Mouse (Mus musculus) left cerebral cortex, postnatal 10 days (tissue): ENCODE data around the gene Cyren. TPM values are rescaled to one million over a fixed set of nuclear protein-coding genes. Genes with fewer than 3 reads are reported as not detected.

ENCODE experiments used
- DNase-seq, 2 experiments: peaks; one replicate each; pipeline ENCODE4 v3.0.0; 2021 to 2022; ENCODE audit warnings: low spot score in 2 of 2, mixed read lengths in 1 of 2; ENCODE audit errors: extremely low spot score in 1 of 2
- intact Hi-C: fragments of 180-260 bp; cut with DNase I; formaldehyde crosslinking; loops from one replicate; pipeline ENCODE4 v1.15.1; 2025
- total RNA-seq, 2 experiments: library from RNA; stranded (reverse); gene quantifications; 2 replicates each; pipeline ENCODE4 v1.2.3; 2021

Cyren gene
- total RNA-seq, result 1 to 10 TPM; 3.6 to 5.0 TPM

- intact Hi-C loops, result loop anchor here (5.0 kb wide), 1 partner anchor 95 kb away; the partner anchor contains the start of gene Agbl3
Observed at GRCm38 (mm10) chr6:34877509-34878321, at the start of gene Cyren. Gene Cyren, minus strand, starts transcription at chr6:34878060.

GRCm38 (mm10) chr6:34927594-34927993 is 49.7 kb upstream of the Cyren start:
- DNase-seq, result no peak
- intact Hi-C loops, result no loop called here

More at GRCm38 (mm10) chr6:34877509-34878321, at the start of gene Cyren:
- peak; percentile 85 to 96 for DNase-seq

- intact Hi-C loops, result no loop called here
- peak; percentile 40 to 65 for DNase-seq
Observed at GRCm38 (mm10) chr6:34927156-34927555, 49.3 kb upstream of the Cyren start.

GRCm38 (mm10) chr6:34921941-34922340 is 44.1 kb upstream of the Cyren start:
- intact Hi-C loops, result no loop called here
- peak in 1 of 2 experiments; percentile 65 for DNase-seq

- no peak for DNase-seq
- intact Hi-C loops, result no loop called here
Observed at GRCm38 (mm10) chr6:34920631-34921030, 42.8 kb upstream of the Cyren start.

GRCm38 (mm10) chr6:34919956-34920355 is 42.1 kb upstream of the Cyren start, which contains the start of gene Stra8:
Gene Stra8, plus strand, starts transcription at chr6:34920163.
- intact Hi-C loops, result no loop called here
- no peak for DNase-seq

- DNase-seq, result no peak
- intact Hi-C loops, result no loop called here
Observed at GRCm38 (mm10) chr6:34919146-34919545, 41.3 kb upstream of the Cyren start.

GRCm38 (mm10) chr6:34914462-34914861 is 36.6 kb upstream of the Cyren start:
- intact Hi-C loops, result no loop called here
- DNase-seq, result no peak

GRCm38 (mm10) chr6:34913341-34914040 is 35.6 kb upstream of the Cyren start:
- intact Hi-C loops, result no loop called here
- no peak for DNase-seq

- peak; percentile 88 to 94 for DNase-seq
- intact Hi-C loops, result no loop called here
Observed at GRCm38 (mm10) chr6:34910371-34911219, 32.7 kb upstream of the Cyren start, which contains the start of gene Wdr91. Gene Wdr91, minus strand, starts transcription at chr6:34910876.

GRCm38 (mm10) chr6:34909631-34910345 is 31.9 kb upstream of the Cyren start:
- DNase-seq, result no peak
- intact Hi-C loops, result no loop called here

- intact Hi-C loops, result no loop called here
- DNase-seq, result no peak
Observed at GRCm38 (mm10) chr6:34907696-34908260, 29.9 kb upstream of the Cyren start.

- intact Hi-C loops, result no loop called here
- DNase-seq, result no peak
Observed at GRCm38 (mm10) chr6:34907121-34907614, 29.3 kb upstream of the Cyren start.

GRCm38 (mm10) chr6:34906661-34907060 is 28.8 kb upstream of the Cyren start:
- intact Hi-C loops, result no loop called here
- DNase-seq, result peak in 1 of 2 experiments; percentile 45

GRCm38 (mm10) chr6:34906125-34906524 is 28.3 kb upstream of the Cyren start:
- intact Hi-C loops, result no loop called here
- DNase-seq, result no peak

- intact Hi-C loops, result no loop called here
Observed at GRCm38 (mm10) chr6:34904361-34904760, 26.5 kb upstream of the Cyren start.

GRCm38 (mm10) chr6:34903851-34904250 is 26.0 kb upstream of the Cyren start:
- no peak for DNase-seq
- intact Hi-C loops, result no loop called here

More at GRCm38 (mm10) chr6:34904361-34904760, 26.5 kb upstream of the Cyren start:
- DNase-seq, result no peak

GRCm38 (mm10) chr6:34903441-34903840 is 25.6 kb upstream of the Cyren start:
- no peak for DNase-seq
- intact Hi-C loops, result no loop called here
